Mouse (Mus musculus) neural tube, embryonic 15.5 days (tissue): ENCODE results near the gene Rab31. TPM values are rescaled to one million over a fixed set of nuclear protein-coding genes. Genes with fewer than 3 reads are reported as not detected.

Experiments used
- ATAC-seq: fragments of 200-750 bp; cut with Nextera tagmentation; 2 replicates; pipeline ENCODE4 v1.8.0; 2017; ENCODE audit warnings: mild to moderate bottlenecking, moderate TSS enrichment, moderate library complexity; ENCODE audit not compliant: low FRiP score
- H3K27ac ChIP-seq: fragments of 300-500 bp; sonication (generic); replicated peaks from 2 replicates; pipeline ENCODE4 v1.5.1; 2015; ENCODE audit warnings: mild to moderate bottlenecking, inconsistent platforms
- H3K27me3 ChIP-seq: fragments of 300-500 bp; sonication (generic); replicated peaks from 2 replicates; pipeline ENCODE4 v1.6.1; 2015; ENCODE audit warnings: inconsistent platforms
- H3K36me3 ChIP-seq: fragments of 300-500 bp; sonication (generic); 2 replicates; pipeline ENCODE4 v1.6.1; 2015; ENCODE audit warnings: inconsistent platforms
- H3K4me1 ChIP-seq: fragments of 300-500 bp; sonication (generic); 2 replicates; pipeline ENCODE4 v1.6.1; 2015; ENCODE audit warnings: inconsistent platforms
- H3K4me2 ChIP-seq: fragments of 300-500 bp; sonication (generic); 2 replicates; pipeline ENCODE4 v1.6.1; 2015; ENCODE audit warnings: inconsistent platforms, mild to moderate bottlenecking, moderate library complexity
- H3K4me3 ChIP-seq: fragments of 300-500 bp; sonication (generic); replicated peaks from 2 replicates; pipeline ENCODE4 v1.5.1; 2015; ENCODE audit warnings: mild to moderate bottlenecking, inconsistent platforms
- H3K9ac ChIP-seq: fragments of 300-500 bp; sonication (generic); replicated peaks from 2 replicates; pipeline ENCODE4 v1.6.1; 2015; ENCODE audit warnings: mild to moderate bottlenecking, inconsistent platforms
- H3K9me3 ChIP-seq: fragments of 300-500 bp; sonication (generic); replicated peaks from 2 replicates; pipeline ENCODE4 v1.6.1; 2016; ENCODE audit warnings: inconsistent platforms
- WGBS: fragments of 180-500 bp; shearing (Covaris S2); methylation state at CpG from one replicate; pipeline ENCODE4 v1.1.7; 2015; ENCODE audit warnings: mixed read lengths; 5-methylcytosine and 5-hydroxymethylcytosine counted together
- polyA plus RNA-seq: library from polyadenylated mRNA; unstranded; fragments of >200 nt; fragmentation: Nextera tagmentation; extraction: Ambion mirVana; gene quantifications from 2 replicates; pipeline ENCODE4 v1.2.1, GENCODE M21; 2015

Gene Rab31
- polyA plus RNA-seq, 1 experiment from 2014 or later: 56.8 TPM

DNA sequence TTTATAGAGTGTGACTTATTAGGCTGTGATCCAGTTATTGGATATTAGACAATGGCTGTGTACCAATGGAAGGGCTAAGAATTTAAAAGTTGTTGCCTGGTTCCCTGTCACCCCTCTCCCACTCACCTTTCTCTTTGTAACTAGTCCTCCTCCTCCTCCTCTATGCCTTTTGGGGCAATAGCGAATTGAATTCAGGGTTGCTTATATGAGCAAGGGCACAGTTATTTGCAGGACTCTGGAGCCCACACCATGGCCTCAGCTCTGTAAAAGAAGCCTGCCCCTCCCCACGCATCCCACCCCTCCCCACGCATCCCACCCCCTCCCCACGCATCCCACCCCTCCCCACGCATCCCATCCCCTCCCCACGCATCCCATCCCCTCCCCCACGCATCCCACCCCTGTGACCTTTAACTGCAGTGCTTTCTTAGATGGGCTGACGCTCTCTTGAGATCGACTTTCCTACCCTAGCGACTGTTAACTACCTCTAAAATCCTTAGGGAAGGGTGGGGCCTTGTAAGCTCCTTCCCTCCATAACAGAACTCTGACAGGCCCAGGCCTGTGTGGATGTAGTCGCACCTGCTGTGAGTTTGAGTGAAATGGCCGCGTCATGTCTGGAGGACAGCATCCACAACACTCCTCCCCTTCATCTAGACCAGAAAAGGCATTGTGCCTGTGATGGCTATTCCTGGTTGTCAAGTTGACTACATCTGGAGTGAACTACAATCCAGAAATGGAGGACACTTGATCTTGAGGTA lies 21.7 kb upstream of the Rab31 start:
- H3K36me3 ChIP-seq: no peaks in the 10 kb centered on the region
- no peaks in the 10 kb centered on the region for H3K27me3 ChIP-seq
- no peak overlapping the region for H3K4me3 ChIP-seq
- H3K27ac ChIP-seq: no peak overlapping the region
- no peak overlapping the region for H3K4me2 ChIP-seq
- H3K9ac ChIP-seq: no peak overlapping the region
- 0 out of 2 replicates have a peak, but pooled peaks cover 6% of the 10 kb centered on the region for H3K4me1 ChIP-seq
- 83% methylated on average over 13 of the region's 13 CpGs for WGBS
- ATAC-seq: no peak
- H3K9me3 ChIP-seq: no peaks in the 10 kb centered on the region

DNA sequence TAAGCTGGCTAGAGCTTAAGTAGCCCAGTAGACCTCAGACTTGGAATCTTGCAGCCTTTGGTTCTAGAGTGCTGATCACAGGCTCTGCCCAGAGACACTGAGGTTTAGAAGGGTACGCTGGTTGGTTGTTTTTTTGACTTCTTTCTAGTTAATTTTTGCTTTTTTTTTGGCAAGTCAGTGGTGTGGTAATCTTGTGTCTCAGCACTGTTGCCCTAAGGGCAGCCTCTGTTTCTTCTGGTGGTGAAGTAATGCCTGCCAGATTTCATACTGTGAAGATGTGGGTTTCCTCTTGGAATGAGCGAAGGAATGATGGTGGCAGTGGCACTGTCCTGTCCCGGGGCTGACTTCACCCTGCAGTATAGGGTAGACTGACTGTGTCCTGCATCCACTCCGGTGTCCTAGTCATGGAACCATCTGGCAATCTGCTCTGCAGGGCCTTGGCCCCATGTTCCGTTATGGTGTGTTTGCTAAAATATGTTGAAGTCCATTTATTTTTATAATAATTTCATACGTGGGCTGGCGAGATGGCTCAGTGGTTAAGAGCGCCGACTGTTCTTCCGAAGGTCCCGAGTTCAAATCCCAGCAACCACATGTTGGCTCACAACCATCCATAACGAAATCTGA lies 20.9 kb upstream of the Rab31 start:
- H3K36me3 ChIP-seq: no peaks in the 10 kb centered on the region
- H3K9ac ChIP-seq: no peak overlapping the region
- no peak overlapping the region for H3K27ac ChIP-seq
- H3K9me3 ChIP-seq: no peaks in the 10 kb centered on the region
- no peak overlapping the region for H3K4me3 ChIP-seq
- no peak for ATAC-seq
- H3K4me1 ChIP-seq: 0 out of 2 replicates have a peak, but pooled peaks cover 6% of the 10 kb centered on the region
- H3K27me3 ChIP-seq: no peaks in the 10 kb centered on the region
- WGBS: 95% methylated on average over 12 of the region's 12 CpGs
- no peak overlapping the region for H3K4me2 ChIP-seq

DNA sequence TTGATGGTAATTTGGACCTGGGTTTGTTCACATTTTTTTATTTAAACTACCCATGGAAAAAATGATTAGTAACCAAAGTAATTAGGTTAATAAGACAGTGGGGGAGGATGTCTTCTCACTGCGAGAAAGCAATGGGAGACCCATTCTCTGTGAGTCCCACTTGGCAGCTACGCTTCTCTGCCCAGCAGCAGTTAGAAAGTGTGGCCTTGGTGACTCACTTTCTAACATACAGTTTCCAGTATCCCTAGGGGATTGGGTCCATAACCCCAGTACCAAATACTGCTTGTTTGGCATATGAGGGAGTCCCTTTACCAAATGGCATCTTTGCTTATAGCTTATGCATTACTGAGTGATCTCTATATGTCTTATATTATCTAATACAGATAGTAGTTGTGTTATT lies 18.6 kb upstream of the Rab31 start:
- no peak overlapping the region for H3K9ac ChIP-seq
- peaks cover 8% of the 10 kb centered on the region for H3K4me1 ChIP-seq
- ATAC-seq: no peak
- no peaks in the 10 kb centered on the region for H3K9me3 ChIP-seq
- H3K36me3 ChIP-seq: no peaks in the 10 kb centered on the region
- H3K4me2 ChIP-seq: no peak overlapping the region
- WGBS: 46% methylated on average over 2 of the region's 2 CpGs
- H3K4me3 ChIP-seq: no peak overlapping the region
- no peak overlapping the region for H3K27ac ChIP-seq
- no peaks in the 10 kb centered on the region for H3K27me3 ChIP-seq

DNA sequence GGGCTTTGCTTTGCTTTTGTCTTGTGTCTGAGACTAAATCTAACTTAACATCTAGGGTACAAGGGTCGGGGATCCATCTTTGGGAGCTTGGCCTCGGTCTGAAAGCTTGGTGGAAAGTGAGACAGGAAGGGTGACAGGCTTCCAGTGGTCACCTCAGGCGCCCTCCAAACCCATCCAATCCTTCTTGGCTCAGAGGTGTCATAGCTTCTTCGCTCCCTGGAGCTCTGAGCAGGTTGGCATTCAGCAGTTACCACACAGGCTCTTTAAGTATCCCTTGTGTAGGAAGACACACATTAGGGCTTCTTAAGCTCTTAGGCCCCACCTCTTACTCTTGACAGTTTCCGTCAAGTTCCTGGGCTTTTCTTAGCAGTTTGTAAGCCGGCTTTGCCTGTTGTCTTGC lies 17.0 kb upstream of the Rab31 start:
- Histone ChIP-seq H3K36me3 (0 out of 2 replicates have a peak, but pooled peaks cover 3% of the 10 kb centered on the region), H3K4me1 (peaks cover 23% of the 10 kb centered on the region), H3K27me3 (no peaks in the 10 kb centered on the region), H3K27ac (no peak overlapping the region), H3K9me3 (no peaks in the 10 kb centered on the region), H3K4me3 (no peak overlapping the region), H3K4me2 (no peak overlapping the region), H3K9ac (no peak overlapping the region)
- 95% methylated on average over 6 of the region's 6 CpGs for WGBS
- ATAC-seq: no peak

DNA sequence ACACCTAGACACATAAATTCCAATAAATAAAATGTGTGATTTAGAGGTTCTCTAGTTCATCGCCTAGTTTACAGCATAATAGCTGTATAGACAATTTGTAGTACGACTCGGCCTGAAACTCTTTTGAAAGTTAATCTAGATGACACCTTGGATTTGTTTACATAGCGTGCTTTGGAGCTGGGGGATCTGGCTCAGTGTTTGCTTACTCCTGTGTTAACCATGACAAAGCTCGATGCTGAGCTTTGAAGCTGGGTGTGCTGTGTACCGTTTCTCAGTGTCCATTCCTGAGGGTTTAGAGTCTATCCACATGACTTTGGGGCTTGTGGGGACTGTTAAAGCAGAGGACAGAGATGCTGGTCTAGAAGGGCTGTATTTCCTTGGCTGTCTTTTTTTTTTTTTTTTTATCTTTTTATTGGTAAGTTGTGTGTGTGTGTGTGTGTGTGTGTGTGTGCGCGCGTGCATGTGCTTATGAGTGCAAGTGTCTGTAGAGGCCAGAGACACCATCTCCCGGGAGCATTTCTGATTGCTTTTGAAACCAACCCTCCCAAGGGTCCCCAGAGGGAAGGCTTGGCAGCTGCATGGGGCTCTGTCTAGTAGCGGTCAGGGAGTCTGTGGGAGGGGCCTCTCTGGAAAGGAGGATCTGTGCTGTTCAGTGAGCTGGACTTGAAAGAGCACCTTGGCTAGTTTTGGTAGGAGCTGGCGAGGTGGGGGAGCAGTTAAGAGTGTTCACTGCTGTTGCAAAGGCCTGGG lies 16.2 kb upstream of the Rab31 start:
- Histone ChIP-seq H3K4me3 (no peak overlapping the region), H3K36me3 (0 out of 2 replicates have a peak, but pooled peaks cover 3% of the 10 kb centered on the region), H3K4me1 (peaks cover 26% of the 10 kb centered on the region), H3K9me3 (no peaks in the 10 kb centered on the region), H3K4me2 (no peak overlapping the region), H3K9ac (no peak overlapping the region), H3K27me3 (no peaks in the 10 kb centered on the region), H3K27ac (no peak overlapping the region)
- ATAC-seq: no peak
- 77% methylated on average over 12 of the region's 12 CpGs for WGBS

DNA sequence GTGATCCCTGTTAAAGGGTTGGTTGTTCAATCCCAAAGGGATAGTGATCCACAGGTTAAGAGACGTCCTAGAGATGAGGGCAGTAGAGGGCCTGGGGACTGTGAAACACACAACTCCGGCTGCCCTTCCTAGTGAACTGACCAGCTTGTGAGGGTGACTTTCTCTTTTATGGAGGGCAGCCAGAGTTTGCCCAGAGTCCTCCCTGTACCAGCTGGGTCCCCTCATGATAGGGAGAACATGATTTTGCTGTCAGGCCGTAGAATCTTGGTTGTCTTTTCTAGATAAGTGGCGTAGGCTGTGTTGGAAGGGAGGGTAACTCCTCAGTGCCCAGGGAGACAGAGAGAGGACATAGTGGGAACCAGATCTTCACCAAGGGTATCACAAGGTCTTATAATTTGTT lies 14.7 kb upstream of the Rab31 start:
- H3K9me3 ChIP-seq: no peaks in the 10 kb centered on the region
- no peak overlapping the region for H3K27ac ChIP-seq
- H3K27me3 ChIP-seq: no peaks in the 10 kb centered on the region
- no peak overlapping the region for H3K9ac ChIP-seq
- H3K4me1 ChIP-seq: peaks cover 26% of the 10 kb centered on the region
- no peak overlapping the region for H3K4me3 ChIP-seq
- no peak overlapping the region for H3K4me2 ChIP-seq
- 0 out of 2 replicates have a peak, but pooled peaks cover 3% of the 10 kb centered on the region for H3K36me3 ChIP-seq
- ATAC-seq: no peak
- WGBS: 95% methylated on average over 4 of the region's 4 CpGs

DNA sequence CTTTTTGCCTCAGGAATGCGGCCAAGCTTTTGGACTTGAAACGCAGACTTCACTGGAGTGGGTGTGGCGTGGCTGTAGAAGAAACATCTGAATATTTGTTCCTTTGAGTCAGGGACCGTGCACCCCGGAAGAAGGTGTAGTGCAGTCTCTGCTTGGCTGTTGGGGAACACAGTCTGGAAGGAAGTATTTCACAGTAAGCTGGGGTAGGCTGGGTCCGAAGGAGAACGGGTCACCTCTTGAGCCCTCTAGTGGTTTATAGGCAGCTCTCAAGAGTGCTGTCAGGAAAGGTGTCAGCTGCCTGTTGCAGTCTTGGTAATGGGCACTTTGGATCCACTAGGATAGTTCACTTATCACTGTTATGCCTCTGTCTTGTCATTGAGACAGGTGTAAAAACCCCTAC lies 13.7 kb upstream of the Rab31 start:
- Histone ChIP-seq H3K9ac (no peak overlapping the region), H3K36me3 (0 out of 2 replicates have a peak, but pooled peaks cover 3% of the 10 kb centered on the region), H3K27me3 (no peaks in the 10 kb centered on the region), H3K27ac (no peak overlapping the region), H3K4me1 (peaks cover 34% of the 10 kb centered on the region), H3K4me3 (no peak overlapping the region), H3K9me3 (no peaks in the 10 kb centered on the region), H3K4me2 (no peak overlapping the region)
- ATAC-seq: no peak
- 83% methylated on average over 7 of the region's 7 CpGs for WGBS

DNA sequence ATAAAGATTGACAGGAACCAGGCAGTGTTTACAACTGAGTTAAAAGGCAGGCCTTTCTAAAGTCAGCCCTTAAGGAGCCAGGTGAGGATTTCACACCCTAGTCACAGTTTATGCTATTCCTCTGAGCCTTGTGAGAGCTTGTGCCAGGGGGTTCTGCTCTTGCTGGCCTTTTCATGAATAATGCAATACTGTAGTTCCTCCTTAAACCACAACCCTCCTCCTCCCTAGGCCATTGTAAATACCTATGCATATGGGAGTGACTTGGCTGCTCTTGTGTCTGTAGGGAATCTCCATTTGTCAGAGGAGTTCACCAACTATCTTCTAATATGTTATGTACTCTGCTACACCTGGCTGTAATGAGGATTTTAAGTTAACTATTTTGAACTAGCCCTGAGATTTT lies 13.2 kb upstream of the Rab31 start:
- Histone ChIP-seq H3K27me3 (no peaks in the 10 kb centered on the region), H3K4me3 (no peak overlapping the region), H3K27ac (no peak overlapping the region), H3K36me3 (0 out of 2 replicates have a peak, but pooled peaks cover 3% of the 10 kb centered on the region), H3K9me3 (no peaks in the 10 kb centered on the region), H3K4me1 (peaks cover 36% of the 10 kb centered on the region), H3K9ac (no peak overlapping the region), H3K4me2 (no peak overlapping the region)
- no peak for ATAC-seq

DNA sequence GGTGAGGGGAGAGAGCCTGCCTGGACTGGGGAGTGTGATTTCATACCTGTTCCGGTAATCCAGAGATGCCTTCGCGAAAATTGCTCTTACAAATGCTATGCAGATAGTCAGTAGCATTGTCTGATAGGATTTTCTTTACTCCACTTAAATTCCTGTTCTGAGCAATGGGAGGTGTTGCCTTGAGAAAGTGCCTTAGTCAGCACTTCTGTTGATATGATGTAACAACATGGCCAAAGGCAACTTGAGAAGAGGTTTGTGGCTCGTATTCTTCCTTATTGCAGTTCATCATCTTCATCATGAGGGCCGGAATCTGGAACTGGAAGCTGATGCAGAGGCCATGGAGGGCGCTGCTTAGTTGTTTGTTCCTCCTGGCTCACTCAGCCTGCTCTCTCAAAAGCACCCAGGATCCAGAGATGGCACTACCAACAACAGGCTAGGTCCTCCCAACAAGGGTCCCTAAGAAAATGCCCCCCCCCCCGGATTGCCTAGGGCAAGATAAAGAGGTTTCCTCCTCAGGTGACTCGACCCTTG lies 12.1 kb upstream of the Rab31 start:
- Histone ChIP-seq H3K27me3 (no peaks in the 10 kb centered on the region), H3K9me3 (no peaks in the 10 kb centered on the region), H3K9ac (0 out of 2 replicates have a peak overlapping the region, but pooled peaks have one; percentile 23), H3K27ac (no peak overlapping the region; the same call in 1 of the 2 replicates), H3K4me1 (peaks cover 36% of the 10 kb centered on the region), H3K36me3 (0 out of 2 replicates have a peak, but pooled peaks cover 3% of the 10 kb centered on the region), H3K4me3 (peak overlapping the region; percentile 59), H3K4me2 (peak overlapping the region; percentile 65)
- WGBS: 76% methylated on average over 8 of the region's 8 CpGs
- no peak for ATAC-seq

DNA sequence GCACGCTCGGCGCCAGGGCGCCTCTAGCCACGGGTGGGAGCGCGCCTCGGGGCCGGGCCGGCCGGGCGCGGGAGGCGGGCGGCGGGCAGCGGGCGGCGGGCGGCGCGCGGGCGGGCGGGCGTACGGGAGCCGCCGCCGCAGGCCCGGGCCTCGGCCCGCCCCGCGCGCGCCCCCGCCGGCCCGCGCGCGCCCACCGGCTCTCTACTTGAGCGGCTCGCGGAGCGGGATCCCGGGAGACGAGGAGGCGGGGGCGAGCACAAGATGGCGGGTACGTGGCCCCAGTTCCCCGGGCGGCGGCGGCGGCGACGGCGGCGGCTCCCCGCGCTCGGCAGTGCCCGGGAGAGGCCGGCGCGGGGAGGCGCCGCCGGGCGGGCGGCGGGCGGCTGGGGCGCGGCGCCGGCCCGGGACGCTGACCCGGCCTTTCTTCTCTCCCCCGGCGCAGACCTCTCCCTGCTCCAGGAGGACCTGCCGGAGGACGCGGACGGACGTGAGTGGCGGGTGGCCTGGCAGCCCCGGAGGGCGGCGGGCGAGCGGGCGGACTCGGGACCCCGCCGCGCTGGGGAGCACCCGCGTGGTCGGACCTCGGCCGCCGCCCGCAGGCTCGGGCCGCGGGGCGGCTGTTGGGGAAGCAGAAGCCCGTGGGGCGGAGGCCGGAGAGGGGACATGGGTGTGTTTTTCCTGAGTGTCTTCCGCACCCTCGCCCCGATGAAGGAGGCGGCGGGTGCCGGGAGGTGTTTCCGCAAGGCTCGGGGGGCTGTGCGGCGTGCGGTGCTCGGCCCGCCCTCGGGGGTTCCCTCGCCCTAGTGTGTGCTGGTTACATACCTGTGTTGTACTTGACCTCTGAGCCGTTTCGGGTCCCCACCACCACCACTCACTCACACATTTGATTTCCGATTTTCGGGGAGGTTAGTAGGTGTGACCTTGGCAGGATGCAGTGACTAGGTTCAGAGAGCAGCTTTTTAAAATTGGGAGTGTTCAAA lies 10.9 kb upstream of the Rab31 start:
- H3K9ac ChIP-seq: peak overlapping the region; percentile 99
- no peaks in the 10 kb centered on the region for H3K27me3 ChIP-seq
- peak; percentile 66 for ATAC-seq
- H3K4me1 ChIP-seq: peaks cover 36% of the 10 kb centered on the region
- H3K36me3 ChIP-seq: 0 out of 2 replicates have a peak, but pooled peaks cover 3% of the 10 kb centered on the region
- under 1% methylated on average over 78 of the region's 135 CpGs for WGBS
- H3K4me3 ChIP-seq: peak overlapping the region; percentile 59
- H3K4me2 ChIP-seq: peak overlapping the region; percentile 73
- peak overlapping the region; percentile 99 for H3K27ac ChIP-seq
- no peaks in the 10 kb centered on the region for H3K9me3 ChIP-seq
